Mouse (Mus musculus) brain, embryonic 14.5 days (tissue): Measurements from ENCODE around the gene Tst. TPM values are rescaled to one million over a fixed set of nuclear protein-coding genes. Genes with fewer than 3 reads are reported as not detected.

ENCODE experiments used
- DNase-seq: peaks from one replicate; pipeline ENCODE4 v3.0.0-alpha.2; 2011; ENCODE audit warnings: low read depth
- CTCF ChIP-seq: fragments of 200-500 bp; IDR thresholded peaks from 2 replicates; pipeline ENCODE4 v1.5.1; 2012; ENCODE audit warnings: inconsistent platforms, mild to moderate bottlenecking, moderate library complexity, borderline replicate concordance; ENCODE audit not compliant: insufficient read depth, insufficient read length; ENCODE audit errors: extremely low read depth
- POLR2A ChIP-seq: fragments of 200-500 bp; IDR thresholded peaks from 2 replicates; pipeline ENCODE4 v1.6.1; 2012; ENCODE audit warnings: mild to moderate bottlenecking, inconsistent platforms, borderline replicate concordance; ENCODE audit not compliant: poor library complexity, insufficient read depth, insufficient read length, severe bottlenecking; ENCODE audit errors: extremely low read depth
- polyA plus RNA-seq: library from polyadenylated mRNA; depleted of rRNA; stranded (reverse); fragments of >200 nt; gene quantifications from 2 replicates; pipeline ENCODE4 v1.2.3, GENCODE M21; 2012

Gene Tst
- polyA plus RNA-seq, 1 experiment, result 12.4 TPM

DNA sequence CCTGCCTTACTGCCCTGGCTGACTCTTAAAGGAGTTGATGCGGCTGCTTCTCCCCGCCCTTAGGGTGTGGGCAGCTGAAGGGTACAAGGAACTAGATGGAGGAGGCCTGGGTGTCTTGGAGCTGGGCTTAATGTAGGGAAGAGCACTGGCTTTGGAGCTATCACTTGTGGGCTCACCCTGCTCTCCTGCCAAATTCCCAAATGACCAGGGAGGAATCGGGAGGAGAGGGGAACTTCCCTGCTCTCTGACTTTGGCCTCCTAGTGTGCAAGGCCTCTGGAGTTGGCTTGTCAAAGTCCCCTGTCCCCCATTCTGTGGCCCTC lies 23.4 kb upstream of the Tst start:
- no peak for TF ChIP-seq CTCF
- no peak for TF ChIP-seq POLR2A
- DNase-seq, result no peak

- no peak for TF ChIP-seq CTCF
- TF ChIP-seq POLR2A, result peak; percentile 85
- DNase-seq, result peak; percentile 85
These were observed 22.9 kb upstream of the Tst start, which contains the start of gene Kctd17 for GRCm38 (mm10) chr15:78428391-78429138. TSS of gene Kctd17 (plus strand) at chr15:78428564.

DNA sequence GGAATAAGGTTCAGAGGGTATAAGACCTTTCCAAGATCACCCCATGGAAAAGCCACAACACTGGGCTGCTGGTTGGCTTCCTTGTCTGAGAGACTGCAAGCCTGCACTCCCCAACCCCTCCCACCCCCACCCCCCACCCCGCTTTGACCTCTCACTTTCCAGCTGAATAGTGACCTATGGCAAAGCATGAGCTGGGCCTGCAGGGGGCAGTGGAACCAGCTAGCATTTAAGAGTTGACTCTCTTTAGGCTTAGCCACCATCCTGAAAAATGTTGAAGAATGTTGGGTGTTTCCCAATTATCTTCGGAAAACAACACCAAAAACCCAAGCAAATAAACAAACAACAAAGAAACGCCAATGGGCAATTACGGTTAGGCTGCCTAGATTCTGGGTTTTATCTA lies 19.5 kb upstream of the Tst start:
- no peak for DNase-seq
- TF ChIP-seq CTCF (no peak), POLR2A (no peak)

DNA sequence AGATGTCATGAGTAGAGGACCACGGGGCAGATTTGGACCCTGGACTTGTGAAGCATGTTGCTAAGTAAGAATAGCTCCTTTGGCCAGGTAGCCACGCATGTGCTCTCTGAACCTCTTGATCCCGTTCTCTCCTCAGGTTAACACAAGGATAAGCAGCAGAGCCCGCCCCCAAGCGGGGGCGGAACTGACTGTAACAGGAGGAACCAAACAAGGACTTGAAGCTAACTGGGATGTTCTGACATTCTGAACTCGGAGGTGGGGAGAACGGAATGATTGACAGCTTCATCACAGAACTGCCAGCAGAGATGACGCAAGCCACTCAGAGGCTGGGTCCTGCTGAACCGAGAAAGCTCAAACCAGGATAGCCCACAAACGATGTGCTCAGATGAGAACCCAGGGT lies 18.8 kb upstream of the Tst start:
- DNase-seq, result no peak
- TF ChIP-seq POLR2A, result no peak
- TF ChIP-seq CTCF, result no peak

DNA sequence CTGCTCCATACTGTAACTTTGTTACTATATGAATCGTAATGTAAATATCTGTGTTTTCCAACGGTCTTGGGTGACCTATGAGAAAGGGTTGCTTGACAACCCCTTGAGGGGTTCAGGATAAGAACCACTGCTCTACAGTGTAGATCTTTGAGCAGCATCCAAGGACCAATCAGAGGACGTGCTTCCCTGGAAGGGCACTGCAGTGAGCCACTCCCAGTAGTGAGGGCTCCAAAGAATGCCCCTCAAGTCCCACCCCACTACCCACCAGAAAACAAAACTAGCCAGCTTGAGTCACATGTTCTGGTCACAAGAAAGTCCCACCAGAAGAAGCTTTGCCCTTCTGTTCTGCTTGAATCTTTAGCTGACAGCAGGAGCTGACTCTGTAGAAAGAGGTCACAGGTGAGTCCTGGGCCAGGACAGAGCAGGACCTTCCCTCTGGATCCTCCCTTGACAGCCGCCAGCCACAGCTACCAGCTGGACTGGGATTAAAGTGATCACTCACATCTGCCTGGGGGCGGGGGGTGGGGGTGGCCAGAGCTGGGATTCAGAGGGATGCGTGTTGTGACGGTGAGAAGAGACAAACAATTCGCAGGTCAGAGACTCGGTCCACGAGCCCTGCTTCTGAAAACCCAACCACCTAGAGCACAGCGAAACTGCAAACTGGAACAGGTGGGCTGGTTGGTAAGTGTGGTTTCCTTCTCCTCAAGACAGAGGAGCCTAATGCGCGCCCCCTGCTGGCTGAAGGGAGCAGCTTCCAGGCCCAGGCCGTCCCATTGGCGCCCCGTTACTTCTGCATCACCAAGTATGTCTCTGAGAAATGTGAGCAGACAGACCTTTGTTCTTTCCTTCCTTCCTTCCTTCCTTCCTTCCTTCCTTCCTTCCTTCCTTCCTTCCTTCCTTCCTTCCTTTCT lies 16.6 kb upstream of the Tst start:
- TF ChIP-seq POLR2A (no peak), CTCF (peak; percentile 98)
- peak; percentile 91 for DNase-seq

DNA sequence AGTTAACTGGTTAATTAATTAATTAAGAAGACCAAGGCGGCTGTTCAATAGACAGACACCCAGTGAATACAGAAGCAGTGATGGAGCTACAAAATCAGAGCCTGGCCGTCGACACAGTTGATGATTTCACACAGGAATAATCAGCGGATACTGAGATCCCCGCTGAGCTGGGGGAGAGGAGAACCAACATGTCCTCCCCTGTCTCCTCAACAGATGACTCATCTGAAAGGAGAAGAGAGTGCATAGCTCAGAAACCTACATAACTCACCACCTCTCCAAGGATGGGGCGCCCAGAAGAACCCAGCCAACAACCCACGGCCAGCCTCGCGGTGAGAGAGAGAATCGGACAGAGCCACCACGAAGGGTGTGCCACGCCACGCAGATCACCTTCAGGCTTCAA lies 14.7 kb upstream of the Tst start:
- no peak for DNase-seq
- no peak for TF ChIP-seq POLR2A
- TF ChIP-seq CTCF, result no peak

DNA sequence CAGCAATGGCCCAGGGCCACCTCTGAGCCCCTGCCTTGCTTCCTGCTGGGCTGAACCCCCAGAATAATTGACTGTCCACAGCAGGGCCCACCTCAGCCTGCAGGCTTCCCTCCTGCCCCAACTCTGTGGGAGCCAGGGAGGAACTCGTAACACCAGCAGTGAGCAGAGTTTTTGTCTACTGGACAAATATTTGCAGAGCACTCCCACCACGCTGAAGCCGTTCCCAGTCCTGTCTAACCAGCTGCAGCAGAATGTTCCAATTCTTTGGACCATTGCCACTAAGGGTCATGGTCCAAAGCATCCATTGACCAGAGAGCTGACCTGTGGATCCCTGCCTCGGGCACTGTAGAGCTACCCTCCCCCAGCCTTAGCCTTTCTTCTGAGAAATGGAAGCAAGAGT lies 11.2 kb upstream of the Tst start:
- DNase-seq, result no peak
- TF ChIP-seq POLR2A (no peak), CTCF (no peak)

DNA sequence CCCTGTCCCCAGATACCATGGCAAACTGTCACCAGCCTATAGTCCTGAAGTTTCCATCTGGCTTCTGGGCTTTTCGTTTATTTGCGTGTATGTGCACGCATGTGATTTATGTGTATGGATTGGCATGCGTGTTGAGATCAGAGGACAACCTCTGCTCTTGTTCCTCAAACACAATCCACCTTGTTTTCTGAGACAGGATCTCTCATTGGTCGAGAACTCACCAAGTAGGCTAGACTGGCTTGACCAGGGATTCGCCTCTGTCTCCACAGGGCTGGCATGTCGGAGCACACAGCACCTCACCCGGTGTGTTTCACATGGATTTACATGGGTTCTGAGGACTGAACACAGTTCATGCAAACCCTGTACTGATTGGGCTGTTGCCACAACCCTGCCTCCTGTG lies 8.4 kb upstream of the Tst start:
- no peak for TF ChIP-seq POLR2A
- TF ChIP-seq CTCF, result no peak
- no peak for DNase-seq

DNA sequence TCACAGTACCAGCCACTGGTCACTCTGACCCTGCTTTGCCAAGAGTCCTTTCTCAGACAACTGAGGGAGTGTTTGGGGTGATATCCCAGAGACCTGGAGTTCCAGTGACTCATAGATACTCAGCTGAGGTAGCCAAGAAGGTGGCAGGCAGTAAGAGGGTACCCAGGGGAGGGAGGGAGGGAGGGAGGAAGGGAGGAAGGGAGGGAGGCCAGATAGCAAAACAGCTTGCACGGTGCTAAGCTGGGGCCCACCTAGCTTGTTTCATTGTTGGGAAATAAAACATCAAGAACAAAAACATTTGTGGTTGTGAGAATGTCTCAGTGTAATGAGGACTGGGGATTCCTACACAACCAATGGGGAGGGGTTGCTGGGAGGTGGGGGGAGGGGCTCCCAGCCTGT lies 8.0 kb upstream of the Tst start:
- DNase-seq, result no peak
- no peak for TF ChIP-seq CTCF
- no peak for TF ChIP-seq POLR2A

- no peak for DNase-seq
- TF ChIP-seq CTCF, result no peak
- TF ChIP-seq POLR2A, result no peak
These were observed 7.5 kb upstream of the Tst start for GRCm38 (mm10) chr15:78413083-78413718.

- TF ChIP-seq POLR2A (no peak), CTCF (no peak)
- peak; percentile 4 for DNase-seq
These were observed 3.9 kb upstream of the Tst start for GRCm38 (mm10) chr15:78409570-78410052.

DNA sequence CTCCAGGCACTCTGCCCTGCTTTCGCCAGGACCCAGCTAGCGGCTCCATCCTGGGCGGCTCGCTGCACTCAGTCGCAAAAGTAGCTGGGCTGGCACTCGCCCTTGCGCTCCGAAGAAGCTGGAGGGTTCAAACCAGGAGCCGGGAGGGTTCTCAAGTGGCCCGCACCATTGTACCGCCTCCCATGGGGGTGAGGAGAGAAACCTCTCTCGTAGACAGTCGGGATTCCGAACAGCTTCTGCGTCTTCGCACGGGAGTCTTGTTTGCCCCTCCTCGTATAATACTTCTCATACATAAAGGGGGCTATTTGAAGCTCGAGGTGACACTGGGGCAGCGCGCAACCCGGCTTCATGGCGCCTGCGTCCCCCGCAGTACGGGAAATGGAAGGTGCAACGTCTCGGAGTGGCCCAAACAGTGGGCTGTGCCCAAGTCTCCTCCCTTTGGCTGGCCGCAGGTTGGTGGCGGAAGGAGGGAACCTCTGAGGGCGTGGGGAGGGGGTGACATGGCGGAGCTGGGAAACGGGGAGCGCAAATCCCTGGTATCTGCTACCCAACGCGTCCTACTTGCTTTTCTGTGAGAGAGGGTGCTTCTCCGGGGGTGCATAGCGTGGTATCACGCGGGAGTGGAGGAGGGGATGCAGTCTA lies 707 bp upstream of the Tst start, which contains the start of gene Mpst:
Gene Mpst (plus strand): TSS at position 124 of the 642 bp plus-strand sequence.
- DNase-seq, result peak; percentile 95
- no peak for TF ChIP-seq CTCF
- TF ChIP-seq POLR2A, result peak; percentile 38; the same call in 1 of the 2 replicates
